Mouse (Mus musculus): ENCODE data around the gene Vmn1r219. TPM values are rescaled to one million over a fixed set of nuclear protein-coding genes. Genes with fewer than 3 reads are reported as not detected.

Vmn1r219 gene
- not detected in 2 replicates for polyA plus RNA-seq (2012; ENCODE audit: low replicate concordance)

DNA sequence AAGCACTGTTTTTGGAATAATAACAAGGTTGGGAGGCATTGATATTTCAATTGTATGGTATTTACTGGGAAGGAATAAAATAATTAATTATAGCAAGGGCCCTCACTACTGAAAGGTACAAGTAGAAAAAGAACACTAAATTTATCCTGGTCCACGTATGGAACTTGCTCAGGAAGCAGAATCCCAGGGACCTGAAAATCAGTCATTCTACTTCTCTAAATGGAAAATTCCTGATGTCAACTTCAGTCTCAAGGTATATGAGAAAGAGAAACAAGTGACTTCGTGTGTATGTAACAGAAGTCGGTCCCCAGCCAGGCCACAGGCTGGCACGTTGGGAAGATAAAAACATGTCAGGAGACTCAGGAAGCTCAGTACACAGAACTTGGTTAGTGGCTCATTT, at the start of gene Vmn1r219:
Vmn1r219 (plus strand) TSS at position 301 of the 400 bp plus-strand sequence.

DNA sequence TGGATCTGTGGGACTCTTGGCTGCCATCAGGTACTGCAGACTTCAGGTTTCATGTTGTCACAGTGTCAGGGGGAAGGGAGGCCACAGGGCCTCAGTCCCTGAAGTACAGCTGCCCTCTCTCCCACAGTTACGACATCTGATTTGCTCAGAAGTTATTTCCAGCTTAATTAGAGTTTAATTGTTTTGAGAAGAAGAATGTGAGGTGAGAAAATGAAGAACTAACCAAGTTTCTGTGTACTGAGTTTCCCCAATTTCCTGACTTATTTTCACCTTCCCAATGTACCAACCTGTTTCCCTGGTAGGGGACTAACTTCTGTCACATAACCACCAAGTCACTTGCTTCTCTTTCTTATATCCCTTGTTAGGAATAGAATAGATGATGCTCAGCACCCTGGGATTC, 41.0 kb upstream of the Vmn1r219 start, which contains the start of gene Vmn1r217:
Vmn1r217 (minus strand) TSS at position 101 of the 400 bp plus-strand sequence.

DNA sequence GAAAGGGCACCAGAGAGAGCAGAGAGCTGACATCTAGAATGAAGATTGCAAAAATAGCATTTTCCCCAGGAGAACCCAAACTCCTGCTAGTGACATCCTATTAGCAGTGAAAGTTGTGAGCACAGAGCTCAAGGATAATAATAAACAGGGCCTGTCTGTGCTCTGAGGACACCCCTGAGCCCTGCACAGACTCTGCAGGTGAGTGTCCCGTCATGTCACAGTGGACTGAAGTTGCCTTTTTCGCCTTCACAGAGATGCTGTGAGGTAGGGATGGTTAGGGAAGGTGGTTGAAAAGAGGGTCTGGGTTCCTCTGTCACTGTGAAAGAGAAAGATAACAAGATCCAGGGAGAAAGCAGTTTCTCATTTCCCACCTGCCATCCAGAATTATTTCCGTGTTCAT, 26.0 kb upstream of the Vmn1r219 start, which contains the start of gene Vmn1r218:
Vmn1r218 (plus strand) TSS at position 57 of the 400 bp plus-strand sequence.

DNA sequence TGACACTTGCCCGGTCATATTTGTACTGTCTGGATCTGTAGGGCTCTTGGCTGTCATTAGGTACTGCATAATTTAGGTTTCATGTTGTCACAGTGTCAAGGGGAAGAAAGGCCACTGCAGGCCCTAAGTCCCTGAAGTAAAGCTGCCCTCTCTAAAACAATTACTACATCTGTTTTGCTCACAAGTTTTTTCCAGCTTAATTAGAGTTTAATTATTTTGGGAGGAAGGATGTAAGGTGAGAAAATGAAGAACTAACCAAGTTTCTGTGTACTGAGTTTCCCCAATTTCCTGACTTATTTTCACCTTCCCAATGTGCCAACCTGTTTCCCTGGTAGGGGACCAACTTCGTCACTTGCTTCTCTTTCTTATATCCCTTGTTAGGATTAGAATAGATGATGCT, 28.8 kb downstream of the Vmn1r219 start, which contains the start of gene Vmn1r220:
Vmn1r220 (minus strand) TSS at position 101 of the 400 bp plus-strand sequence.

DNA sequence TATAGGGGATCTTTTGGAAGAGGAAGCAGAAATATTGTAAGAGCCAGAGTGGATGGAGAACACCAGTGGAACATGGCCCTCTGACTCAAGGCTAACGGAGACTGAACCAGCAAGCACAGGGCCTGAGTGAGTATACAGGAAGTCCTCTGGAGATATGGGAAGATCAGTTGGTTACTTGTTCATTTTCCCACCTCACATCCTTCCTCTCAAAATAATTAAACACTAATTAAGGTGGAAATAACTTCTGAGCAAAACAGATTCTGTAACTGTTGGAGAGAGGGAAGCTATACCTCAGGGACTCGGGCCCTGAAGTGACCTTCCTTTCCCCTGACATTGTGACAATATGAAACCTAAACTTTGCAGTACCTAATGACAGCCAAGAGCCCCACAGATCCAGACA, 54.7 kb downstream of the Vmn1r219 start, which contains the start of gene Vmn1r221:
Vmn1r221 (plus strand) TSS at position 301 of the 400 bp plus-strand sequence.

Other genes with a start within 250 kb of the Vmn1r219 start
- gene Vmn1r213, start 151.7 kb upstream of the Vmn1r219 start, polyA plus RNA-seq (2012; ENCODE audit: low replicate concordance): not detected in 2 replicates
- not detected in 2 replicates for gene Vmn1r214, start 128.9 kb upstream of the Vmn1r219 start, polyA plus RNA-seq (2012; ENCODE audit: low replicate concordance)
- gene Vmn1r215, start 91.3 kb upstream of the Vmn1r219 start, polyA plus RNA-seq (2012; ENCODE audit: low replicate concordance): not detected in 2 replicates
- 0.02 TPM in 1 of 2 replicates, not detected in the other for gene Vmn1r217, start 41.1 kb upstream of the Vmn1r219 start, polyA plus RNA-seq (2012; ENCODE audit: low replicate concordance)
- gene Vmn1r218, start 26.2 kb upstream of the Vmn1r219 start, polyA plus RNA-seq (2012; ENCODE audit: low replicate concordance): not detected in 2 replicates
- not detected in 2 replicates for gene Vmn1r220, start 28.7 kb downstream of the Vmn1r219 start, polyA plus RNA-seq (2012; ENCODE audit: low replicate concordance)
- not detected in 2 replicates for gene Vmn1r221, start 54.8 kb downstream of the Vmn1r219 start, polyA plus RNA-seq (2012; ENCODE audit: low replicate concordance)
- not detected in 2 replicates for gene Vmn1r222, start 76.6 kb downstream of the Vmn1r219 start, polyA plus RNA-seq (2012; ENCODE audit: low replicate concordance)
- not detected in 2 replicates for gene Vmn1r223, start 87.8 kb downstream of the Vmn1r219 start, polyA plus RNA-seq (2012; ENCODE audit: low replicate concordance)
- 0.58 and 1.2 TPM in 2 replicates for gene Zfp322a, start 209.9 kb downstream of the Vmn1r219 start, polyA plus RNA-seq (2012; ENCODE audit: low replicate concordance)